Mouse (Mus musculus) spleen, adult 18-20 months (tissue): ENCODE results near the gene Dhps.

Experiments used
- DNase-seq, 2 experiments: peaks; one replicate each; pipeline ENCODE4 v3.0.0; 2022; ENCODE audit warnings: mixed read lengths in 2 of 2

Dhps gene

GRCm38 (mm10) chr8:85071514-85072281, at the start of gene Dhps:
Gene Dhps (plus strand): TSS chr8:85071757.
- DNase-seq = peak; percentile 83 to 87

GRCm38 (mm10) chr8:85023846-85024245, 47.7 kb upstream of the Dhps start:
- no peak for DNase-seq

- peak; percentile 61 to 76 for DNase-seq
Observed at GRCm38 (mm10) chr8:85025098-85025932, 46.2 kb upstream of the Dhps start, which contains the start of gene Asna1. Gene Asna1 (minus strand): TSS chr8:85025281.

GRCm38 (mm10) chr8:85026670-85027515, 44.7 kb upstream of the Dhps start, which contains the start of gene Trir:
Gene Trir (plus strand): TSS chr8:85026823.
- peak; percentile 93 to 94 for DNase-seq

- DNase-seq = no peak
Observed at GRCm38 (mm10) chr8:85027516-85027855, 44.1 kb upstream of the Dhps start.

GRCm38 (mm10) chr8:85027922-85028321, 43.6 kb upstream of the Dhps start:
- DNase-seq = no peak

GRCm38 (mm10) chr8:85029271-85029670, 42.3 kb upstream of the Dhps start:
- DNase-seq = no peak

GRCm38 (mm10) chr8:85032622-85033311, 38.8 kb upstream of the Dhps start:
- DNase-seq = no peak

GRCm38 (mm10) chr8:85033867-85034266, 37.7 kb upstream of the Dhps start:
- no peak for DNase-seq

GRCm38 (mm10) chr8:85034764-85035163, 36.8 kb upstream of the Dhps start:
- peak; percentile 64 to 73 for DNase-seq

GRCm38 (mm10) chr8:85035165-85035727, 36.3 kb upstream of the Dhps start:
- no peak for DNase-seq

GRCm38 (mm10) chr8:85035728-85036310, 35.7 kb upstream of the Dhps start:
- peak in 1 of 2 experiments; percentile 26 for DNase-seq

- DNase-seq = no peak
Observed at GRCm38 (mm10) chr8:85036381-85036717, 35.2 kb upstream of the Dhps start.

- DNase-seq = peak; percentile 74 to 76
Observed at GRCm38 (mm10) chr8:85036718-85037365, 34.7 kb upstream of the Dhps start, which contains the start of gene Tnpo2. Gene Tnpo2 (plus strand): TSS chr8:85036915.

- DNase-seq = no peak
Observed at GRCm38 (mm10) chr8:85037366-85037680, 34.2 kb upstream of the Dhps start.

GRCm38 (mm10) chr8:85037681-85038531, 33.7 kb upstream of the Dhps start:
- DNase-seq = peak; percentile 32 to 67

- DNase-seq = no peak
Observed at GRCm38 (mm10) chr8:85043619-85044018, 27.9 kb upstream of the Dhps start.

- no peak for DNase-seq
Observed at GRCm38 (mm10) chr8:85057367-85057766, 14.2 kb upstream of the Dhps start.

GRCm38 (mm10) chr8:85059879-85060616, 11.5 kb upstream of the Dhps start, which contains the start of gene Fbxw9:
Gene Fbxw9 (plus strand): TSS chr8:85060055.
- peak; percentile 73 to 81 for DNase-seq
